Mouse (Mus musculus): ENCODE data around the gene Dgka.

GRCm38 (mm10) chr10:128778441-128778840 is 33.8 kb upstream of the Dgka start:
- TF ChIP-seq ZNF384 (IDR thresholded peaks at IDR 0.05; ENCODE audit: low read depth, low read length) (no peak), CHD2 (IDR thresholded peaks at IDR 0.05; ENCODE audit: low read depth, low read length) (no peak), HCFC1 (IDR thresholded peaks at IDR 0.05; ENCODE audit: borderline replicate concordance, insufficient read depth, low read length) (no peak)

Data from ES-E14 (cell line).